Mouse (Mus musculus) MEL (cell line): ENCODE measurements at regions not wholly inside any gene's neighbourhood (a gene's known extent, or its start where the extent isn't known, plus 50 kb on each side); places are given as distances from the start of the nearest gene placed in this dataset.

Experiments used
- BHLHE40 ChIP-seq: IDR thresholded peaks from 2 replicates; pipeline ENCODE4 v1.6.1; 2012; ENCODE audit warnings: low read depth, mild to moderate bottlenecking, inconsistent platforms, low read length, improper control_type of control experiment, borderline replicate concordance
- CHD2 ChIP-seq: IDR thresholded peaks from 2 replicates; pipeline ENCODE4 v1.6.1; 2011; ENCODE audit warnings: low read length, improper control_type of control experiment
- CTCF ChIP-seq, 3 experiments: IDR thresholded peaks in 2 of 3; conservative IDR thresholded peaks in 1 of 3; 2 replicates each; pipeline ENCODE4 v1.5.1; 2011 to 2012; ENCODE audit warnings: low read length in 3 of 3, low read depth in 2 of 3, mild to moderate bottlenecking in 2 of 3, improper control_type of control experiment in 1 of 3, inconsistent platforms in 1 of 3, mixed read lengths in 1 of 3, moderate library complexity in 1 of 3; ENCODE audit not compliant: control insufficient read depth in 1 of 3, insufficient read depth in 1 of 3, poor library complexity in 1 of 3, severe bottlenecking in 1 of 3
- E2F4 ChIP-seq: IDR thresholded peaks from 2 replicates; pipeline ENCODE4 v1.6.1; 2011; ENCODE audit warnings: low read depth, low read length, improper control_type of control experiment, borderline replicate concordance
- EP300 ChIP-seq, 2 experiments: IDR thresholded peaks; 2 replicates each; pipeline ENCODE4 v1.6.1; 2011; ENCODE audit warnings: improper control_type of control experiment in 2 of 2, low read length in 2 of 2, low read depth in 1 of 2, mild to moderate bottlenecking in 1 of 2
- ETS1 ChIP-seq: IDR thresholded peaks from 2 replicates; pipeline ENCODE4 v1.6.1; 2012; ENCODE audit warnings: low read depth, mild to moderate bottlenecking, inconsistent platforms, low read length, improper control_type of control experiment, moderate library complexity
- MAFK ChIP-seq: IDR thresholded peaks from 2 replicates; pipeline ENCODE4 v1.6.1; 2011; ENCODE audit warnings: low read depth, mild to moderate bottlenecking, low read length, improper control_type of control experiment, borderline replicate concordance
- MYB ChIP-seq: IDR thresholded peaks from 2 replicates; pipeline ENCODE4 v1.6.1; 2011; ENCODE audit warnings: mild to moderate bottlenecking, low read depth, low read length, improper control_type of control experiment
- POLR2A ChIP-seq, 2 experiments: IDR thresholded peaks; 2 replicates each; pipeline ENCODE4 v1.6.1; 2011 to 2012; ENCODE audit warnings: low read length in 2 of 2, mild to moderate bottlenecking in 2 of 2, control low read depth in 1 of 2, improper control_type of control experiment in 1 of 2, low read depth in 1 of 2, moderate library complexity in 1 of 2; ENCODE audit not compliant: control insufficient read depth in 1 of 2, insufficient read depth in 1 of 2, poor library complexity in 1 of 2
- SIN3A ChIP-seq: IDR thresholded peaks from 2 replicates; pipeline ENCODE4 v1.6.1; 2012; ENCODE audit warnings: low read length, improper control_type of control experiment, inconsistent platforms
- TBP ChIP-seq: IDR thresholded peaks from 2 replicates; pipeline ENCODE4 v1.8.0; 2011; ENCODE audit warnings: low read depth, low read length, improper control_type of control experiment
- USF1 ChIP-seq: IDR thresholded peaks from 2 replicates; pipeline ENCODE4 v1.6.1; 2014; ENCODE audit warnings: low read depth, mild to moderate bottlenecking, inconsistent platforms, low read length, improper control_type of control experiment, moderate library complexity
- ZNF384 ChIP-seq: IDR thresholded peaks from 2 replicates; pipeline ENCODE4 v1.6.1; 2012; ENCODE audit warnings: low read depth, mild to moderate bottlenecking, inconsistent platforms, low read length, improper control_type of control experiment

GRCm38 (mm10) chr12:93003125-93003524 is 1154.2 kb upstream of the Sel1l start:
- TF ChIP-seq POLR2A (IDR thresholded peaks at IDR 0.05; ENCODE audit: control insufficient read depth in 1 of 2, insufficient read depth in 1 of 2, low read depth in 1 of 2, low read length in 2 of 2, poor library complexity in 1 of 2) (no peak), BHLHE40 (no peak), CHD2 (no peak), CTCF (IDR thresholded peaks at IDR 0.05 in 2 of 3, conservative IDR thresholded peaks at IDR 0.05 in 1 of 3; ENCODE audit: control insufficient read depth in 1 of 3, insufficient read depth in 1 of 3, low read depth in 2 of 3, low read length in 3 of 3, poor library complexity in 1 of 3, severe bottlenecking in 1 of 3) (no peak), EP300 (IDR thresholded peaks at IDR 0.05; ENCODE audit: low read depth in 1 of 2, low read length in 2 of 2) (no peak), E2F4 (no peak), ETS1 (no peak), MAFK (no peak), TBP (no peak), MYB (no peak), ZNF384 (no peak), SIN3A (no peak), USF1 (no peak)
